Mouse (Mus musculus) embryo, embryonic 9.5 days (tissue): Measurements from ENCODE around the gene G430095P16Rik.

Experiments
- DNase-seq: peaks from one replicate; pipeline ENCODE4 v3.0.0-alpha.2; 2017; ENCODE audit errors: extremely low spot score

Gene G430095P16Rik

DNA sequence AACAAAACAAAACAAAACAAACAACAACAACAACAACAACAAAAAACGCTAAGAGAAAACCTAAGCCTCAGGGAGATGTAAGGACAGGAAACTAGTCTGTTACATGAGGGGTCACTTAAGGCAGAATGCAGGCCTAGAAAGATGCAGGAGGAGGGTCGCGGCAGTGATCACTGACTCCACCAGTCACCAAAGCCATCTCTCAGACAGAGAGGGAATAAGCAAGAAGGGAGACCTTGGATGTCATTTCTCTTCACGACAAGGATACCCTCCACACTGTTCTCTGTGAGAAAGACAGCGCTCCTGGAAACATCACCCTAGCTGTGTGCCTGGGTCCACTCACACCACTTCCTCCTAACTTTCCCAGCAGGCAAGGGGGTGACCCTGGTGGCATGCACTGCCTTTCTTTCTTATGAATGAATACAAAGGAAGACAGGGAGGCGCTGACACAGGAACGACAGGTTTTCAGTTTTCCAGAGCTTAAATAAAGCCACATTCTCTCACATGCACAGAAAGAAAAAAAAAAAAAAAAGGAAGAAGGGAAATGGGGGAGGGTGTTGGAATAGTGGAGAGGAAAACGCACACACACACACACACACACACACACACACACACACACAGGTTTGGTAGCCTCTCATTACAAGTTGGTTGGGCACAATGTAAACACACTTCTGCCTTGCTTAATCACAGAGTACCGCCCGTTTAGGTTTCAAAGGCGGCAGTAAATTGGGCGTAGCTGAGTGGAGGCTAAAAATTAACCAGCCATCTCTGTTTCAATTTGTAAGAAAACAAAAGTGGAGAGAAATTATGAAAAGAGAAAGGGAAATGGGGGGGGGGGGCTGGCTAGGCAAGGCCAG lies 47.5 kb downstream of the G430095P16Rik start:
- no peak for DNase-seq

DNA sequence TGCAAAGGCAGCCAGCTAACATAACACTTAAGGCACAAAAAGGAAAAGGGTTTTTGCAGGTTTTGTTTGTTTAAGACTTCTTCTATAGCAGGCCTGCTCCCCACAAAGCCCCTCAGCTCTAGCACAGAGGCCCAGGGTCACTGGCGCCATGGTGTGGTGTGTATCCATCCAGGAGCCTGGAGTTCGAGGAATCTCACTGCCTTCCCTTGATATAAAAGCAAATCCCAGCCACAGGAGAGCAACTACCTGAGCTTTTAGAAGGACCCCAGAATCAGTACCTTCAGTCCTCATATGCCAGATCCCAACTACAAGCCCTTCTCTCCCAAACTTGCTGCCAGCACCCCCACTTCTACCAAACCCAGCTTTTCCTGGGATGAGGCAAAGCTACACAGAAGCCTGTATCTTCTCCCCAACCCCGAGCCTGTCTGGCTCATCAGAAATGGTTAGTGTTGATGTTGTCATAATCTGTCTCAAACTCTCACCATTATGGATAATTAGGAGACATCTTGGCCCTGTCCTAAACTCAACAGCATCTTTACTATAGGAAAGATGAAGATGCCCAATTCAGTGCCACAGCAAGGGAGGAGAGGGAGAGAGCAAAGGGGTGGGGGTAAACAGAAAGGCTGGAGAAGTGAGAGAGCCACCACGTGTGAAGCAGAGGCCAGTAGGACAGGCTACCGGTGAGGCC lies 48.3 kb downstream of the G430095P16Rik start:
- DNase-seq = no peak

GRCm38 (mm10) chr8:84771941-84772378 lies 49.2 kb downstream of the G430095P16Rik start:
- no peak for DNase-seq

- no peak for DNase-seq
Observed at GRCm38 (mm10) chr8:84772628-84773027, 49.8 kb downstream of the G430095P16Rik start.

GRCm38 (mm10) chr8:84773304-84773703 lies 50.5 kb downstream of the G430095P16Rik start:
- no peak for DNase-seq

GRCm38 (mm10) chr8:84773833-84774232 lies 51.0 kb downstream of the G430095P16Rik start:
- DNase-seq = no peak

- DNase-seq = no peak
Observed at GRCm38 (mm10) chr8:84774473-84774911, 51.7 kb downstream of the G430095P16Rik start.

GRCm38 (mm10) chr8:84775105-84775591 lies 52.3 kb downstream of the G430095P16Rik start:
- DNase-seq = no peak

- DNase-seq = no peak
Observed at GRCm38 (mm10) chr8:84775621-84776113, 52.9 kb downstream of the G430095P16Rik start.
